Mouse (Mus musculus) cerebellum, postnatal 10 days (tissue): ENCODE results near the gene Cpne4.
A peak's percentile ranks its signal among the peaks of the same experiment; 100 is the strongest.

Source experiments
- DNase-seq, 2 experiments: peaks; one replicate each; pipeline ENCODE4 v3.0.0; 2021; ENCODE audit warnings: mixed read lengths in 2 of 2

Cpne4 gene

DNA sequence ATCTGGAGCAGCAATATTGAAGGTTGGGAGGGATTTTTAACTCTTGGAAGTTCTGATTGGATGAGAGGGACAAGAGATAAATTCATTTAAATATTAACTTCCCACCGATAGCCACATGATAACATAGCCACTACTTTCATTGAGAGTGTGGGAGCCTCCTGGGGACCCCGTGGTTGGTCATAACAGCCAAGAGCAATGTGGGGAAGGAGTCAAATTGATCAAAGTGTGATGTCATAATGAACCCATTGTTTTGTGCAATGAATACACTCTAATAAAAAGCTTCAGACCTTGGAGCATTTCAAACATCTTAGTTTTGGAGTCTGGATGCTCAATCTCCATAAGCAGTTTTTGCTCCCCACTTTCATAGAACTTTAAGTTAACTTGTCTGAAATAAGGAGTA, at the start of gene Cpne4:
Gene Cpne4, plus strand, starts transcription at position 301 of the 400 bp plus-strand sequence.
- DNase-seq: no peak

DNA sequence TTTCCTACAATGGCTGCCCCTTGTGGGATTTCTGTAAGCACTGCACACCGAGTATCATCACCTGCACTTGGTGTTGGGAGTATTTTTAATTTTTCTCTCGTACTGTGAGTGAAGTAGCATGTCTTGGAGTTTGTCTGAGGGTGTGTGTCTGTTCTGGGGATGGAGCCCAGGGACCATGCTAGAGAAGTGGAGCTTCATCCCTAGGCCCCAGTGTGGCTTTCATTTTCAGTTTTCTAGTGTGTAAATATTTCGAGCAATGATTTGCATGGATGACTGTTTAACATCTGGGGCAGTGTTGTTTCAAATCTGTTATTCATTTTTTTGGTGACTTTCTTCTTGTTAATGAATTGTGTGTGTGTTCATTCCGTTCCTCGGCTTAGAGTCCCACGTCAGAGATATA, 31.9 kb upstream of the Cpne4 start:
- no peak for DNase-seq

DNA sequence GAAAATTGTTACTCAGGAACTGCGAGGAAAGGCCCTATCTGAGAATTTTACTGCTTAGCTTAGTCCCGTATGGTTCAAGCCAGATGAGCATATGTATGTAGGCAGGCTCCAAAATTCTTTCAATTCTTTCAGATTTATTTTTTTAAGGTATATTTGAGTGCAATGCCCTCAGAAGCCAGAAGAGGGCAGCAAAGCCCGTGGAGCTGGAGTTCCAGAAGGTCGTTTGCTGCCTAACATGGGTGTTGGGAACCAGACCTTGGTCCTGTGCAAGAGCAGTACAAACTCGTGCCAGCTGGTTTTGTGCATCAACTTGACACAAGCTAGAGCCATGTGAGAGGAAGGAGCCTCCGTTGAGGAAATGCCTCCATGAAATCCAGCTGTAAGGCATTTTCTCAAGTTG, 11.6 kb upstream of the Cpne4 start:
- peak; percentile 4 to 5 for DNase-seq

DNA sequence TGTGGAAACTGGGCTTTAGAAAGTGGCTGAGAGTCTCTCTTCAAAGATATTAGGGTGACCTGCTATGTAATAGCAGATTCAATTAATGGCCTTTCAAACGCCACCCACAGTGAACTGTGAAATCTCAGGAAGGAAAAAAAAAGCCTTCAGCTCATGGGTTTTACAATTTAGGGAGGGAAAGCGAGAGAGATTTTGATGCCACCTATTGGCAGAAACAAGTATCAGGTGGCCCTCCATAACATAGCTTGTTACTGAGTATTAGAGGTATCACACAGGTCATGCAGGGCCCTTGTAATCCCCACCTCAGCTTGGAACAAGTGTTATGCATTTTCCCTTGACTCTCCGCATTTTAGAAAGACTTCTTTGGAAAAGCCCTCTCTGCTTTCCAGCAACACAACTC, 18.7 kb downstream of the Cpne4 start:
- DNase-seq: peak; percentile 5 to 12

DNA sequence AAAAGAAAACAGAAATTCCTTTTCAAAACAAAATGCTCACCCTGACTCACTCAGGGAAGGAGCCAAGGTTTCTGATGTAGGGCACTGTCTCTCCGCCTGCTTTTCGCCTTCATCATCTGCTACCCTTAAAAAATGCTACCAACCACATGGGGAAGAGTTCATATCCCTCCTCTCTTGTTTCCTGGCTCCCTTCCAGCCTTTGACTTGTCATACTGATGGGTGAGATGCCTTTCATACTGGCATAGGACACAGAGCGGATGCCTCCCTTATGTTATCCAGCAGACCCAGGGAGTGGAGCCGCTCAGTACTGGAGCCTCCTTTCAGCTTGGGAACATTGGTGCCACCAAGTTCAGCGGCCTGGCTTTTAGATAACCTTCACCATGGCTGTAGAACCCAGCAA, 19.4 kb downstream of the Cpne4 start:
- peak in 1 of 2 experiments; percentile 12 for DNase-seq

DNA sequence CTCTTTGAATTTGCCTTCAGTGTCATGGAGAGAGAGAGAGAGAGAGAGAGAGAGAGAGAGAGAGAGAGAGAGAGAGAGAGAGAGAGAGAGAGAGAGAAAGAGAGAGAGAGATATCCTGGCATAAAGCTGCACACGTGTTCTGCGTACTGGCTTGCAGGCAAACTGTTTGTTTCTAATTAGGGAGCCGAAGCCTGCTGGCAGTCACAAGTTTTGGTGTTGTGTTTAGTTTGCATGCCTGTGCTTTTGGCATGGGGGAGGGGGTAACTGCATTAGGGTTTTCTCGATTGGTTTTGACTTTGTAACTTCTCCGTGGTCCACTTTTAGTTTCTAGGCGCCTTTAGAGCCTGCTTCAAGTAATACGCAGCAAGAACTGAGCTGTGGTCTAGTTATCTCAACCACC, 20.0 kb downstream of the Cpne4 start:
- no peak for DNase-seq

DNA sequence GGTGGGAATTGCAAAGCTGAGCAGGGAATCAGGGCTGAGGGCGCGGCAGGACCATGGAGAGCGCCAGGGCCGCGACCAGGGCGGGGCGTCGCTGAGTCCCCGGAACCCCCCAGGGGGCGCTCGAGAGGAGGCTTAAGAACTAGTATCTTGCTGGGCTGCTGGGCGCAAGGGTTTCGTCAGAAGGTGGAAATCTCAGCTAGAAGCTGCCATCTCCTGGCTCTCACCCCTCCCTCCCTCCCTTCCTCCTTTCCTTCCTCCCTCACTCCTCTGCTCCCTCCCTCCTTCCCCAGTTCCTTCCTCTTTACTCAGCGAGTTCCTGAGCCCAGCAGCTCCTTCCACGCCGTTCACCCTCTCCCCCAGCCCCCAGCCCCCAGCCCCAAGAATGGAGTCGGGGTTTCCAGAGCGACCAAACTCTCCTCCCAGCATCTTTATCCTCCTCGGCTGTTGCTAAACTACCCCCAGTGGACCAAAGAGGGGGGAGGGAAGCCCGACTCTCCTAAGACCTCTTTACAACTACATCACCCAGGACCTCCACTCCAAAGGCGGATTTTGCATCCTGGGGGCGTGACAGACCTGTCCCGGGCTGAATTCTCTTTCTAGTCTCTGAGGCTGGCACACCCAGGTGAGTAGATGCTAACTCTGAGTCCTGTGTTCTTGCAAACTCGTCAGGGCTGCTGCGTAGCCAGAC, 22.5 kb downstream of the Cpne4 start:
- peak; percentile 81 to 84 for DNase-seq

DNA sequence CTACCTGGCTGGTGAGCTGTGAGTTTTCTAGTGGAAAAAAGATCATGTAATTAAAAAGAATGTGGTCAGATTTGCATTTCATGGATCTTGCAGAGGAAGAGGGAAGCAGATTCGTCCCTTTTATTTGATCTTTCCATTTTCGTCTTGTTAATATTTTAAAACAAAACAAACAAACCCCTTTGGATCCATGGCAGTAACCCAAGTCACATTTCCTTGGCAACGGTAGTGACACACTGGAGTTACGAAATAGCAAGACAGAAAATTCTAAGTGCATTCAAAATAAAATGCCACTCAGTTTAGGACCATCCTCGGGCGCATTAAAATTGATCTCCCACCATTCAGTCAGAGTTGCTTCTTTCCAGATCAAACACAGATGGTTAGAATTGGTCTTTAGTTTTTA, 25.8 kb downstream of the Cpne4 start:
- DNase-seq: no peak

DNA sequence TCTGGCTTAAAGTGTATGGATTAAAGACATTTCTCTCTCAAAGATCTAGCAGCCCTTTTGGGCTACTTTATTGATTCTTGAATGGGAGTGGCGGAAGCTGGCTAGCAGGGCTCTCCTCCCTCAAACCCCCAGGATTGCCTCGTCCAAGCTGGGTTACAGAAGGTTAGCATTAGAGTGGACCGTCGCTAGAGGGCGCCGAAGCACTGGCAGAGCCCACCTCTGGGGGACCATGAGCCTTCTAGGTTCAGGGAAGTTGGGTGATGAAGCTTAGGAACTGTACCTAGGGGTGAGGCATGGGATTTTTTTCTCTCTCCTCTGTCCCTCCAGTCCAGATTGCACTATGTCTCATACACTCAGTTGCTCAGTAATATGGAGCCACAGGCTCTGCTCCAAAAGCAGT, 27.4 kb downstream of the Cpne4 start:
- peak; percentile 90 to 93 for DNase-seq

DNA sequence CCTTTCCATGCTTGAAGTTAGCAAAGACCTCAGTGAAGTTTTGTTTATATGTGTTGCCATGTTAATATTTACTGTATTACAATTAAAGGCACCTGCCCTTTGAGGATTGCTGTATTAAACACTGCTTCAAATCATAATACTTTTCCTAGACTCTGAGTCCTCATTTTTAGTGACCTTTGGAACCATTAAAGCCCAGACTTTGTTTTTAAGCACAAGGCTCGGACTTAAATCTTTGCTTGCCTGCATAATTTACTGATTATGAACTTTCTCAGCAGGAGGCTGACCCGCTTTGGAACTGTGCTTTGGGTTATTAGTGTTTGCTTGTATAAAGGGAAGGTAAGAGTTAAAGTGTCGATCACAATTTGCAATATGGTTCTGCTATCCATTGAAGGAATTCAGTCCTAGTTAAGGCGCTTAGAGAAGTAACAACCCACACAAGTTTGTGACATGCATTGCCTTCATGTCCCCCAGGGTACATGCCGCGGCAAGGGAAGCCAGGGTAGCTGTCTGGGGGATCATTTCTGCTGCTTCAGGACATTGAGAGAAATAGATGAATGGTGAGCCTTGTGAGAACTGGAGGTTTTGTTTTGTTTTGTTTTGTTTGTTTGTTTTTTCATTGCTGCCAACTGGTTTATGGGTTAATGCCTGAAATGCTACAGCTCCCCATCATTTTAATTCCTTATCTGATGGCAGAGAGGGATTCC, 35.0 kb downstream of the Cpne4 start:
- no peak for DNase-seq

DNA sequence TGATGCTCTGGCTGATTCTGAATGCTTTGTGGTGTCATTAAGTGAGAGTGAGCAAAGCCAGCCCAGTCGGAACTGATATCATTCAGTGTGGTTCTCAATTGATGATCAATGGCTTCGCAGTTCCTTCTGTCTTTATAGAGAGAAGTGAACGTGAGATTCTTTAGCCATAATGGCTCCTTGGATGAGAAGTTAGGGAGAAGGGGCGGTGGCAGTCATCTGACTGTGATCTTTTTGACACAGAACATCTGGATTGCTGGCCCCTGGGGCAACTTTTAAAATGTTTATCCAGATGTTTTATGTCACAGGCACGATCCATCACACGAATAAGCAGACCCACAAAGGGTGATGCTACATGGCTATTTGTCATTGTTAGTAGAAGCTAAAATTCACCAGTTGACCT, 35.6 kb downstream of the Cpne4 start:
- no peak for DNase-seq

DNA sequence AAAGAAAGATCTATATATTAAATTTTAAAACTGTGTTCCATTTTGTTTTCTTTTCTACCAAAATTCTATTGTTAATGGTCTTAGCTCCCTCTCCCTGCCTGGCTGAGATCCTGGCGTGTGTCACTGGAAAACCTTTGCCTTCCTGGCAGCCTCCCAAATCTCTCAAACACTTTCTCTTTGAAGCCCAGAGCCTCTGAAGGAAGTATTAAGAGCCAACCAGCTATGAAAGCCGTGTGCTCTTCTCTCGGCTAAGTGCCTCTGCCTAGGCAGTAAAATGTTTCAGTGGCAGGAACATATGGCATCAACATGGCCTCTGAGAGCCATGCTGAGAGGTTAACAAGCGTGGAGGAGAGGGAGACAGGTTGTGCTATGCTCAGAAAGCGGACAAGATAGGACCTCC, 47.5 kb downstream of the Cpne4 start:
- DNase-seq: peak; percentile 74 to 82

DNA sequence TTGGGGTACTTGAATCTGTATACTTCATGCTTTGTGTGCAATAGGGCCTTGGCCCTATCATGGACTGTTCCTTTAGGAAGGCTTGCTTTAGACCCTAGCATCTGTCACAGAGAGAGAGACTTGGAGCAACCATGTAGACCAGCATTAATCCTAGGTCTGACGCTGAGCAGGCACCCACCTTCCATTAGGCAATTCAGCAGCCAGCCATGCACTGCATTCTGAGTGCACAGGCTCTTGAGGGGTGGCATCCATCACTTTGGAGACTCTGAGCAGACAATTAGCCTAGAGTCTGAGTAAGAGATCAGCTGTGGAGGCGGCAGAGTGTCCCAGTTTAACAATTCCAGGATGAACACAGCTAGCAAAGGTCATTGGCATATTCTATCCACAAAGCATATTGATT, 47.9 kb downstream of the Cpne4 start:
- DNase-seq: no peak

DNA sequence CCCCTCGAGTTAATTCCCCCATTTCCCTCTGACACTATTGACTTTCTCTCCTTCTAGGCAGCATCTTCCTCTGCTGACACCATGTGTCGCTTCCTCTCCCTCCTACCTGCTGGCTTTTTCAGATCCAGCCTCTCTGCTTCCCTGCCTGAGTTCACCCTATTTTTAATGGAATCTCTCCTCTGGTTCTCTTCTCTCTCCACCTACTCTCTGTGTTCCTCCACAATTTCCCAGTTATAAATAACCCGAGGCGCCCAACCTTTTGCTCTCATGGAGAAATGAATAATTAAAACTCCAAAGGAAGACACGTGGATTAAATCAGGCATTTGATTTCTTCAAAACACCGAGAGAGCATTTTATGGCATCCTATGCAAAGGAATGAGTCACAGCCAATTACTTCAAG, 65.4 kb downstream of the Cpne4 start:
- DNase-seq: no peak

DNA sequence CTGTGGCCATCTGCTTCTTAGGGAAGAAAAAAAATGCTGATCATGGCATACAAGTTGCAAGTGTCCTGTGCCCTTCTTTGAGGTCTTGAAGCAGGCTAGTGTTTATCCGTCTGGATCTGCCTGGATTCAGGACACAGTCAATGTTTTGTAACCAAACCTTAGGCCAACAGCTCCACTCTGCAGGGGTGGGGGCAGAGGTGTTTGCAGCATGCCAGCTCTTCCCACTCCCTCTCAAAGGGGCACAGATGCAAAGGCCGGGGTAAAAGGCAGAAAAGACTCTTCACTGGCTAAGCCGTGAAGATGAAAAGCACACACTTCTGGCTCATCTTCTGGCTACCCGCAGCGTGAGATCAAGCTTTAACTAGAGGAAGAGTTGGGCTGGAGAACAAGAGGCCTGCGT, 69.6 kb downstream of the Cpne4 start:
- DNase-seq: peak in 1 of 2 experiments; percentile 17

DNA sequence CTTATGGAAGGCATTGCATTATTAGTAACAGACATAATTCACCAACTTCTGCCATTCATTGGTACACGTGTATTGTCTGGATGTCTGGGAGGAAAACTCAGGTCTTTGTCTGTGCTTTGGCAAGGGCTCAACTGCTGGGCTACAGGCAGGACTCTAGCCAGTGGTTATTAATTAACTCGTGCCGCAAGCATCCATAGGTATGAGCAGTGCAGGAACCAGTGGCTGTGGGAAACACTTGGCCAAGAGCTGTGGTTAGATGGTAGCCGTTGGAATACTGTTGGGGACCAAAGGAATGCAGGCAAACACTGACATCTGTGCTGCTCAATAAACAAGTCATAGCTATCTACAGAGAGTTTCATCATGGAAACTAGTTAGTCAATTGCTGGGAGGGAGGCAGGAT, 76.5 kb downstream of the Cpne4 start:
- DNase-seq: no peak

DNA sequence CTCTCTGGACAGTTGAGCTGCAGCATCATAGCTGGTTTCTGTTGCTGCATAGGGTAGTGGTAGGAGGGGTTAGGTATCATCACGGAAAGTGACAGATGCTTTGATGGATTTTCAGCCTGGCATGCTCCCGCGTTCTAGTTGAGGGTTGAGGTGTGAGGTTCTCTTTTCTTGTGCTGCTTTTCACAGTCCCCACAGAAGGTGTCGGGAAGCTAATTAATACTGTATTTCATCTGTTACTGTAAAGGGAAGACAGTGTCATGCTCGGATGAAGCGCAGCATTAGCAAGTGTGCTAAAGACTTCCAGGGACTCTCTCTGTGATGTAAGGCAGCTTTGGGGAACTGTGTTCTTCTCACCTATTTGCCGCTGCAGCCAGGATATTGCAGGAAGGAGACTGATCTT, 80.7 kb downstream of the Cpne4 start:
- DNase-seq: no peak

DNA sequence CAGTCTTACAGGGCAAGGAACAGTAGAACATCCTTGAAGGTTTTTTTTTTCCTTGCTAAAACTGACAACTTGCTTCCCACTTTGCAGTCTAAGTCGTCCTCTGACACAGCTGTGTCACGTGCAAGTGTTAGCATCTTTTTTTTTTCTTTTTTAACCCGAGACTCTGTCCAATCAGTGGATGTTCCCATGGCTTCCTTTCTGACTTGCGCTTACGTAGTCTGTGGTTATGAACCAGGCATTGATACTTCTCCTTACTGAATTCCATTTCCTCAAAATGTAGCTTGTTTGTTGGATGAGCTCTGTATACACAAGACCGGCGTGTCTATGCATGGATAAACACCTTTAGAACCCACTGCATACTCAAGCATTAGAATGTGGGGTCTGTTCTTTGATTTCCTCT, 82.2 kb downstream of the Cpne4 start:
- no peak for DNase-seq

DNA sequence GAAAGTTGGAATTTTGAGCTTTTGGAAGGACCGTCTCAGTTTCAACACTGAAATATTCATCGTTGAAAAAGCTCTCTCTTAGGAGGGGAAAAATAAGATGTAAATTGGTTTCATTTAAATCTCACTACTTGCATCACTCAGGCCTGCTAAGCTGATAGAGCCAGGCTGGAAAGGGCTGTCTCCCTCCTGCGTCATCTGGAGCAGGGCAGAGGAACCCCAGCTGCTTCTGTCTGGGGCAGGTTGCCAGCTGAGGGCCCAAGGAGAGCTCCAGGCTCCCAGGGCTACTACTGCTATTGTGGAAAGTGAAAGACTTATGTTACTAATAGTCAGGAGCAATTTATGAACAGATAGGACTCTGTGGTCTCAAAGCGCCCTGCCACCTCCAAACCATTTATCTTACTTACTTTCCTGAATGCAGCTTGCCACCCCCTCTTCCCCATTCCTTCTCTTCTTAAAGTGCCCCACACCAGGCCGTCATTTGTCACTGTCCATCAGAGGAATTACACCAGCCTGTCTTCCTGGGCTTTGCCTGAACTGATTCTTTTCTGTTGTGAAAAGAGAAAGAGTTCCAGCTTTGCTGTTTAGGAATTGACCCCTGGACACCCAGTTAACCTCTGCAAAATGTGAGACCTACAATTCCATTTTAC, 99.4 kb downstream of the Cpne4 start:
- peak; percentile 10 to 35 for DNase-seq

DNA sequence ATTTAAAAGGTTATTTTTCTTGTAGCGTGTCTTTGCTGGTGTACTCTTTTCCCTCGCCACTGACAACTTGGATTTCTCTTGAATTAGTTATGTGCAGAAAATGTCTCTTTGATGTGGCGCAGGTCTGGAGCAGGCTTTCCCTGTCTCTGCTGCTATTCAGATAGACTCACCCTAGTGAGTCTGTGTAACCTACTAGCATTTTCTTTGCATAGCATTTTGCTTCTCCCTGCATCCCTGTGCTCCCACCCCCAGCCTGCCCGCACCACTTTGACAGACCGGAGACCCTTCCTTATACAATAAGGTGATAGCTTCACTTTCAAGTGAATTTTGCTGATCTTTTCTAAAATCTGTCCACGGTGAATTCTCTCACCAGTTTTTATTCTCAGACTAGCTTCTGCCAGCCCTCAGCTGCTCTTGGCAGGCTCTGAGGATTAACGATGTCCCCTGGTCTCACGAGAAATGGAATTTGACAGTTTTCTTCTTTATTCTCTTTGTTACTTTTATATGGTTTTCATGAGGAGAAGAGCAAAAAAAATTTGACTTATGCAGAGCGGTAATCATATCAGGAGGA, 105.7 kb downstream of the Cpne4 start:
- peak; percentile 29 to 30 for DNase-seq

DNA sequence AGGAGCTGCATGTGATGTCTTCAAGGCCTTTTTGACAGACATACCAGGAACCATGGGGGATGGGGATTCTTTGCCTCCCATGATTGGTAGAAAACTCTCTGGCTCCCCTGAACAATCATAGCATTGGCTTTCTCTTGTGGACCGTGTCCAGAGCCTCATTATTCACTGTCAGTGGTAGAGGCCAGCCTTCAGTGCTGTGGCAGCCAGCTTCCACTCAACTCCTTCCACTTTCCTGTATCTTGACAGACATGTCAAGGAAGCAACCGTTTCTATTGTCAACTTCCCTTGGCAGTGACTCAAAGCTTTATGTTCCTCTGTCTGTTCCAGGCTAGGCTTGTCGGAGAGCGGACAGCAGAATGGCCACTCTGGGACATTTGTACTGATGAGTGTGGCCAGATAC, 112.7 kb downstream of the Cpne4 start:
- DNase-seq: no peak

DNA sequence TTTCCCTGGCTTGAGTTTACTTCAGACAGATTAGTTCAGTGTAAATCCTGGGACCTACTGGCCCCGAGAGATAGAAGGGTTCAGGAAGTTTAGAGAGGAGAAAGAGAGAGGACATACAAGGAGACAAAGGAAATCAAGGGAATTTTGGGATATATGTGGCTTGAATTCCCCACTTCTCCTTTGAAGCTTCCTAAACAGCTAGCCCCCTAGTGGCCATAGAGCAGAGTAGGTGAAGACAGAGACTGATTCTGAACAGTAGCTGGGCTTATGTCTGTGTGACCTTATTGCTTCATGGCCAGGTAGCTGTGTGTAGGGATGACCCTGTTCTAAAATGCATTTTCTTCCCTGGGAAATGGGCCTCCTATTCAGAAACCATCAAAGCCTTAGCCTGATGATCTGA, 129.6 kb downstream of the Cpne4 start:
- DNase-seq: peak; percentile 13 to 32

DNA sequence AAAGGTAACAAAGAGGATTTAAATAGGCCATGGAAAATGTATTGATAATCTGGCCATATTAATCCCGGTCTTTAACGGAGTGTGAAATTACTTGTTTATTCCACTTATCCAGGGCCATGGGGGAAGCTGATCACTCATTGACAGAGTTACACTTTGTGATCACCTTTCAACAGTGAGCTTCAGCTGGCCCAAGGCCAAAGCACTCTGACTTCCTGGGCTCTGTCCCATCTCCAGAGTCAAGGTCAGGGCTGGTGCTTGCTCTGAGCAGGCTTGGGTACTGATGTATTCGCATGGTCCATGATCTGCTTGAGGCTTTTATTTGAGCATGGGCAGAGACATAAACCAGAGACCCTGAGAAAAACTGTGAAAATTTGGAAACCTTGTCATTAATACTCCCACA, 131.5 kb downstream of the Cpne4 start:
- DNase-seq: peak; percentile 9 to 11

DNA sequence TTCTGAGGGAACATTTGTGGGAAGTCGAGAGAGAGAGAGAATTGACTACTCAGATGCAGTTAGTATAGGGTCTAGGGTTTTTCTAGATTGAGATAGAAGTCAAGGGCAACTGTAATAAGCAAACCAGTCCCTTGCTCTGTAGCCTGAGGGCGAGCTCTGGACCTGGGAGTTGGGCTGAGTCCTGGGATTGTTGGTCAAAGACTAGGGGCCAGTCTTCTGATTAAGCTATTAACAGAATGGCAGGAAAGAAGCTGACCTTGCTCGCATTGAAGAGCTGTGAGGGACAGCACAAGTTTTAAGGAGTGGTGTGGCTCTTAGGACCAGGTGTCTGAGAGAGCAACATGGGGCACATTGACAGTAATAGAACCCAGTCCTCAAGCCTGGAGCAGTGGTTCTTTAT, 140.0 kb downstream of the Cpne4 start:
- DNase-seq: no peak
